Mouse (Mus musculus) ES-E14 (cell line): ENCODE data around the gene Usp29.

Experiments
- CHD2 ChIP-seq: IDR thresholded peaks from 2 replicates; pipeline ENCODE4 v1.6.1; 2014; ENCODE audit warnings: mild to moderate bottlenecking, low read depth, low read length, inconsistent platforms
- HCFC1 ChIP-seq: IDR thresholded peaks from 2 replicates; pipeline ENCODE4 v1.6.1; 2012; ENCODE audit warnings: low read length, inconsistent platforms, borderline replicate concordance; ENCODE audit not compliant: insufficient read depth
- MAFK ChIP-seq: IDR thresholded peaks from 2 replicates; pipeline ENCODE4 v1.6.1; 2014; ENCODE audit warnings: mild to moderate bottlenecking, low read depth, low read length, inconsistent platforms; ENCODE audit not compliant: insufficient read depth
- ZC3H11A ChIP-seq: IDR thresholded peaks from 2 replicates; pipeline ENCODE4 v1.6.1; 2012; ENCODE audit warnings: low read depth, mild to moderate bottlenecking, inconsistent platforms, low read length, borderline replicate concordance
- ZNF384 ChIP-seq: IDR thresholded peaks from 2 replicates; pipeline ENCODE4 v1.6.1; 2012; ENCODE audit warnings: low read depth, low read length, inconsistent platforms

GRCm38 (mm10) chr7:6881473-6882046, 151.2 kb downstream of the Usp29 start:
- TF ChIP-seq MAFK: no peak
- TF ChIP-seq CHD2: no peak
- TF ChIP-seq ZNF384: no peak
- no peak for TF ChIP-seq HCFC1
- TF ChIP-seq ZC3H11A: no peak
